Mouse (Mus musculus) left cerebral cortex, postnatal 36 days (tissue): Measurements from ENCODE around the gene Smarcad1. TPM values are rescaled to one million over a fixed set of nuclear protein-coding genes. Genes with fewer than 3 reads are reported as not detected.

Experiments used
- total RNA-seq, 2 experiments: library from RNA; stranded (reverse); gene quantifications; 2 replicates each; pipeline ENCODE4 v1.2.3; 2021

The Smarcad1 gene
- total RNA-seq, 2 experiments from 2014 or later: 31.4 to 46.5 TPM

Other genes with a start within 250 kb of the Smarcad1 start
- 1 to 10 TPM; 3.9 to 4.1 TPM for gene Hpgds, start 102.3 kb downstream of the Smarcad1 start, total RNA-seq